Mouse (Mus musculus) embryonic fibroblast, embryonic 13.5 days (primary cell): ENCODE measurements at regions not wholly inside any gene's neighbourhood (a gene's known extent, or its start where the extent isn't known, plus 50 kb on each side); places are given as distances from the start of the nearest gene placed in this dataset.

Experiments
- H3K27ac ChIP-seq: 2 replicates; pipeline ENCODE4 v1.5.1; 2012; ENCODE audit warnings: low read length, control low read depth, inconsistent platforms; ENCODE audit not compliant: insufficient read depth
- H3K4me1 ChIP-seq: 2 replicates; pipeline ENCODE4 v1.6.1; 2011; ENCODE audit warnings: low read length; ENCODE audit not compliant: control insufficient read depth, insufficient read depth
- H3K4me3 ChIP-seq: 2 replicates; pipeline ENCODE4 v1.5.1; 2011; ENCODE audit warnings: mild to moderate bottlenecking, control low read depth, low read length; ENCODE audit not compliant: insufficient read depth
- CTCF ChIP-seq: IDR thresholded peaks from 2 replicates; pipeline ENCODE4 v1.5.1; 2011; ENCODE audit warnings: mild to moderate bottlenecking, control low read depth, low read length, moderate library complexity, borderline replicate concordance; ENCODE audit not compliant: insufficient read depth
- POLR2A ChIP-seq: IDR thresholded peaks from 2 replicates; pipeline ENCODE4 v1.6.1; 2011; ENCODE audit warnings: low read depth, mild to moderate bottlenecking, control low read depth, low read length, moderate library complexity

GRCm38 (mm10) chr2:148330368-148330767, 64.8 kb upstream of the Sstr4 start:
- H3K4me1 ChIP-seq = peaks cover 8% of the 10 kb centered on the region
- no peak overlapping the region for H3K4me3 ChIP-seq
- no peak for TF ChIP-seq POLR2A
- TF ChIP-seq CTCF = no peak
- no peak overlapping the region for H3K27ac ChIP-seq

- TF ChIP-seq CTCF (no peak), POLR2A (no peak)
- H3K4me3 ChIP-seq = no peak overlapping the region
- H3K4me1 ChIP-seq = no peaks in the 10 kb centered on the region
- no peak overlapping the region for H3K27ac ChIP-seq
Observed at GRCm38 (mm10) chr2:148334555-148334954, 60.6 kb upstream of the Sstr4 start.

GRCm38 (mm10) chr2:148336626-148337025, 58.5 kb upstream of the Sstr4 start:
- H3K27ac ChIP-seq = no peak overlapping the region

GRCm38 (mm10) chr2:148338308-148338768, 56.8 kb upstream of the Sstr4 start:
- TF ChIP-seq CTCF (no peak), POLR2A (no peak)
- H3K4me3 ChIP-seq = no peak overlapping the region
- no peak overlapping the region for H3K27ac ChIP-seq
- no peaks in the 10 kb centered on the region for H3K4me1 ChIP-seq

More at GRCm38 (mm10) chr2:148336626-148337025, 58.5 kb upstream of the Sstr4 start:
- no peaks in the 10 kb centered on the region for H3K4me1 ChIP-seq
- TF ChIP-seq POLR2A (no peak), CTCF (no peak)
- H3K4me3 ChIP-seq = no peak overlapping the region

GRCm38 (mm10) chr2:148338894-148339293, 56.2 kb upstream of the Sstr4 start:
- TF ChIP-seq CTCF (no peak), POLR2A (no peak)
- no peaks in the 10 kb centered on the region for H3K4me1 ChIP-seq
- H3K27ac ChIP-seq = no peak overlapping the region
- no peak overlapping the region for H3K4me3 ChIP-seq

- no peak overlapping the region for H3K27ac ChIP-seq
- H3K4me3 ChIP-seq = no peak overlapping the region
- H3K4me1 ChIP-seq = no peaks in the 10 kb centered on the region
- TF ChIP-seq CTCF = no peak
- no peak for TF ChIP-seq POLR2A
Observed at GRCm38 (mm10) chr2:148344193-148344592, 51.0 kb upstream of the Sstr4 start.
